Mouse (Mus musculus) mouse trophoblast stem cell (cell line): ENCODE measurements around the gene Pou6f1.
"Not testable (repeated sequence)": the region's sequence is repeated elsewhere in the genome, so short reads cannot be mapped to it uniquely, and the experiment has no call there.

ENCODE experiments used
- in situ Hi-C, 2 experiments: fragments of 300-500 bp; cut with MseI, MboI; formaldehyde crosslinking; loops; 2 replicates in 1 of 2; 3 replicates in 1 of 2; pipeline ENCODE4 v1.15.1; 2025

Gene Pou6f1

DNA sequence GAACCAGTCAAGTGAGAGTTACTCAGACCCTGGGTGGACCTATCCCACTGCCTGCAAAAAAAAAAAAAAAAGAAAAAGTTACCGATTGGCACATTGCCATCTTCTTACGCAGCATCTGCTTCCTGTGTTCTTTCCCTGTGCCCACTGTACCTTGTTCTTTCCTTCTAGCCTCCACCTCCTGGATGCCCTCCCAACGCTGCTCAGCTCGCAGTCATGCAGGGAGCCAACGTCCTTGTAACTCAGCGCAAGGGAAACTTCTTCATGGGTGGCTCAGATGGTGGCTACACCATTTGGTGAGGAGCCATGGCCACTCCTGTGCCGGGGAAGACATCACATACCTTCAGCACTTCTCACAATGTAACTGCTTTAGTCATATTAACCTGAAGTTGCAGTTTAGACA is 19.4 kb upstream of the Pou6f1 start:
- in situ Hi-C loops, result no loop called here

DNA sequence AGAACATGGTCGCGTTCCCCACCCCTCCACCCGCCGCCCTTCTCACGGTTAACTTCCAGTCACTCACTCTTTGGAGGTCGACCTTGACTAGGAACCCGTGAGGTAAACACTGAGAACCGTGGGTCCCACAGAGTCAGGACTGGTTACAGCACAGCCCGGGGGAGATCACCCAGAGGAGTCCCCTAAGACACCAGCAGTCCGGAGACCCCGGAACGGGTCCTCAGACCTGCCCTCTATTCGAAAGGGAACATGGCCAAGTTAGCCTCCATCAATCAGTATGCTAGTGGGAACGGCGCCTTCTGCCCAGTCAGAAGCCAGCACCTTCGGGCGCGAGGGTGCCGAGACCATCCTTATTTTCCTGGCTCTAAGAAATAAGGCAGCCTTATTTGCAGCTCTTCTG is 16.4 kb upstream of the Pou6f1 start:
- in situ Hi-C loops, result no loop called here

GRCm38 (mm10) chr15:100615825-100616220 is 16.0 kb upstream of the Pou6f1 start:
- in situ Hi-C loops, result no loop called here

- in situ Hi-C loops, result no loop called here
These were observed 15.4 kb upstream of the Pou6f1 start, which contains the start of gene Dazap2 for GRCm38 (mm10) chr15:100614996-100615824. Gene Dazap2 (plus strand): TSS chr15:100615349.

DNA sequence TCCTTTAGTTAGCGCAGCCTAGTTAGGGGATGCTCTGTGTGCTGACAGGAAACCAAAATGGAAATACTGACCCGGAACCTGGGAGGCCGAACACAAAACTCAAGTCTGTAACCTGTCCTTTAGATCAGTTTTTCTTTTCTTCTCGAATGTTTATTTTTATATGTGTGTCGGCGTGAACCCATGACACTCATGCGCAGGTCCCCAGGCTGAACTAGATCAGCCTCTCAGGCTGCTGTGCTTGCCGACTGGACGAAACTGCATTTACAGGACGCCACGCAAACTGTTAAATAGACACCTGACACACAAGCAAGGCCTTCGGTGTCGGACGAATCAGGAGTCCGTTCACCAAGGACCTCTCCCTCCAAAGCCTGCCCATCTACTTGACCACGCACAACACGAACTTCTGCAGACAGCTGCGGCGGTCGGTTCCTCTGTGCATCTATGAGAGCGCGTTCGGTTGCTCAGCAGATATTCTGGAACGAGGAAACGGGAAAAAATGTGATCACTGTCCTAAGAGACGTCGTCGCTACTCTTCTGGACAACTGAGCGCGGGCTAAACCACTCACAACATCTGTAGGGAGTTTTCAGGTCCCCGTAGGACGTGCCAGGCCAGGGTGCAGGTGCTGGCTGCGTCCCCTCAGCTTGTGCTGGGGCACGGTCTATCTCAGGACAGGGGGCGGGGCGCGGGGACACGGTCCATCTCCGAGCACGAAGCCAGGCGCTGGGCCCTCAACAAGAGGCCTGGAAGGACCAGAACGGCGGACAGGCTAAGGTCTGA is 14.6 kb upstream of the Pou6f1 start:
- in situ Hi-C loops, result no loop called here

DNA sequence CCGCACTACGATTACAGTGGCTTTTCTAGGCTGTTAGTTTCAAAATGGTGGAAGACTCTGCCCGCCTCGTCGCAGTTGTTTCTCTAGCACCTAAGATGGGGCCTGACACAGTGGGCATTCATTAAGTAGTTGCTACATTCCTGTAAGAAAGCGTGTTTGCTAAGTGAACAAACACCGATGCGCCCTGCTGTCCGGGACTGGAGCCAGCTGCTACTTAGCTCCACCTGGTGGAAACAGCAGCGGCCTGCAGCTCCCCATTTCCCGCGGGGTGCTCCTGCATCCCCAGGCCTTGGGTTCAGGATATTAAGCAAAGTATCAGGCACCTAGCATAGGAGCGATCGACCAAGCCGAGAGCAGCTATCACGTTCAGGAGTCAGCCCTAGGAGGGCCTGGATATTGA is 13.8 kb upstream of the Pou6f1 start:
- in situ Hi-C loops, result no loop called here

DNA sequence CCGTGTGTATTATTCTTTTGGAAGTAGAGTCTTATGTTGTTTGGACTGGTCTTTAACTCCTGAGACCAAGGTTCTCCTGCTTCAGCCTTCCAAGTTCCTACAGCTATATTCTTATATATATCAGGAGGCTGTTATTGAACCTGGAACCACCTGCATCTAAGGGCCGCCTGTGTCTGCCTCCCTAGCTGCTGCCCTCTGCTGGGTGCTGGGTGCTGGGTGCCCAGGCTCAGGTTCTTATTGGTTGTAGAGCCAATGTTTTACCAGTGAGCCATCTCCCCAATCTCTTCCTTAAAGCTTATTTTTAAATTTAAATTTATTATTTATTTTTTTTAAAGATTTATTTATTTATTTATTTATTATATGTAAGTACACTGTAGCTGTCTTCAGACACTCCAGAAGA is 12.6 kb upstream of the Pou6f1 start:
- in situ Hi-C loops, result no loop called here

DNA sequence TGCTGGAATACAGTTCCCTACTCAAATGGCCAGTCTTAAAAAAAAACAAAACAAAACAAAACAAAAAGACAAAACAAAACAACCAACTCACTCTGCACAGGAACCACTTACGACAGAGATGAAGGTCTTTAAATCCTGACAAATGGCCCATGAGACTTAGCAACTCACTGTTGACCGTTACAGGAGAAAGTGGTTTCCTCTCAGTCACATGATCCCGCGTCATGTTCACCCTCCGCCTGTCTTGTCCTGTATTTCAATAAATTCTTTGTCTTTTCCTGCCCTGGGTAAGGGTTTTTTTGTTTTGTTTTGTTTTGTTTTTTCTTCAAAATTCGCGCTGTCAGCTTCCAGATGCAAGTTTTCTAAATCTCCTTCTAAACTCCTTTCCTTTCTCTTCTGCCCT is 12.2 kb upstream of the Pou6f1 start:
- in situ Hi-C loops, result no loop called here

- in situ Hi-C loops, result not testable (repeated sequence)
These were observed 6.9 kb upstream of the Pou6f1 start for GRCm38 (mm10) chr15:100606677-100607076.

- in situ Hi-C loops, result no loop called here
These were observed 1.9 kb upstream of the Pou6f1 start for GRCm38 (mm10) chr15:100601669-100602068.

DNA sequence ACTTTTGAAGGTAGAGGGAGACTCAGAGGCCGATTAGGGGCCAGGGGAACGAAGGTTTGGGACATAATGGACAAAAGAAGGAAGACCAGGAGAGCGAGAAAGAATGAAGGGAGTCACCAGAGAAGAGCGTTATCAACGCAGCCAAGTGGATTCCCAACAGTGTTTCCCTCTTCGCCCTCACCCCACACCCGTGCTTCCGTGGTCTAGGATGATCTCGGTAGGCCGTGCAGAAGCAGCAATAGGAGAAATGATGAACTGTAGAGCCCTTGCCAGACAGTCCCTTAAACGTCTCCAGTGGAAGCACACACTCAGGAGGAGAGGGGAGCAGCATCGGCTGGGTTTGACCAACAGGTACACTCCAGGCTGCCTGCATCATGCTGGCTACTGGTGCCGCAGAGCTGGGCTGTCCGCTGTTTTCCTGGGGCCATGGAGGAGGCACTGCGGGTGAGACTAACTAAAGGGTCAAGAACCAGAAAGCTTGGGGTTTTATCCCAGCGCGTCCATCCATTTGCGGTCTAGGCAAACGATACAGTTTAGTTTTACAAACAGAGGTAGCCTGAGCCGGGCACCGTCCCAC is 1.0 kb upstream of the Pou6f1 start:
- in situ Hi-C loops, result no loop called here

DNA sequence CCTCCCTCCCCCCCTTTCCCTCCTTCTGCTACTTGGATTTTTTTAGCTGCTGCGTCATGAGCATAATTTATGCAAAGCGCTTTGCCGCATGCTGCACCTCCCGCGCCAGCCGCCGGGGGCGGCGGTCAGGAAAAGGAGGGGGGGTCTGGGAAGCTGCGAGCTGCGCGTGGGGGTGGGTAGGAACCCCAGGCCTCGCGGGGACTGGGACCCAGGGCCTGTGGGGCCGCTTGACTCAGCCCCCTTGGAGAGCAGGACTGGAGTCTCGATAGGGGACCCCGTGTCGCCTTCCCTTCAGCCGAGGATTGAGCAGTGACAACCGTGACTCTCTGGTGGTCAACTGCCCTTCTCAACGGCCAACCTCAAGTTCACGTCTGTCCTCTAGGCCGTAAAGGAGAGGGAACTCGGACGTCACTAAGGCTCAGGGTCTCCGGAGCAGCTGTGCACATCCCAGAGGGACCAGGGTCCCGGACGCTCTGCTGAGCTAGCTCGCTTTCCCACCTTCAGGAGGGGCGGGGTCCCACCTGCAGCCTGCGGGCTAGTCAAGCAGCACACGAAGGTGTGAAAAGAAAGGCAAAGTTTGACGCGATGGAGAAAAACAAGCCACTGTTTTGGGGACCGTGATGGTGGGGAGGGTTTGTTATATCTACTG is 387 bp upstream of the Pou6f1 start:
- in situ Hi-C loops, result no loop called here

DNA sequence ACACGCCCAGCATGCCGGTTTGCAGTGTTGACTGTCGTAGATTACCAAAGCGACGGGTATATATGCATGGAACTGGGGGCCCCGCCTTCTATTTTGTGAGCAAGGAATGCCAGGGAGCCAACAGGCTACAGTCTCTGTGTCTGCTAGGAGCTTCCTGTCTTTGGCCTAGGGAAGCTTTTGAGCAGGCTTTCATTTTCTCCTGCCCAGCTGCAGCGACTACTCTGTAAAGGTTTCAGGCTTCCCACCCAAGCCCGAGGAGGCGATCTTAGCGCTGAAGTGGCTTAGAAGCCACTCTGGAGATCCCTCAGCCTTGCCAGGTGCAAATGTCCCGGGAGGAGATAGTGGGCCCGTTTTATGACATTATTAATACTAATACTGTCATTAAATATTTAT is 905 bp downstream of the Pou6f1 start:
- in situ Hi-C loops, result no loop called here

- in situ Hi-C loops, result no loop called here
These were observed 1.4 kb downstream of the Pou6f1 start for GRCm38 (mm10) chr15:100598287-100598882.

DNA sequence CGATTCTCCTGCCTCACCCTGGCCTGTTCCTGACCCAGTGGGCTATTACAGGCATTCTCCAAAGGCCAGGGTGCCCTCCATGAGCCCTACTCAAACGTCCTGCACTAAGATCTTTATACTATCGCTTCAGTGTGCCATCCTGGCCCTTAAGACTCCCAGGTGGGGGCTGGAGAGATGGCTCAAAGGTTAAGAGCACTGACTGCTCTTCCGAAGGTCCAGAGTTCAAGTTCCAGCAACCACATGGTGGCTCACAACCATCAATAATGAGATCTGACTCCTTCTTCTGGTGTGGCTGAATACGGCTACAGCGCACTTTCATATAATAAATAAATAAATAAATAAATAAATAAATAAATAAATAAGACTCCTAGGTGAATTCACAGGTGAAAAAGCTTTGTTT is 7.0 kb downstream of the Pou6f1 start:
- in situ Hi-C loops, result no loop called here

DNA sequence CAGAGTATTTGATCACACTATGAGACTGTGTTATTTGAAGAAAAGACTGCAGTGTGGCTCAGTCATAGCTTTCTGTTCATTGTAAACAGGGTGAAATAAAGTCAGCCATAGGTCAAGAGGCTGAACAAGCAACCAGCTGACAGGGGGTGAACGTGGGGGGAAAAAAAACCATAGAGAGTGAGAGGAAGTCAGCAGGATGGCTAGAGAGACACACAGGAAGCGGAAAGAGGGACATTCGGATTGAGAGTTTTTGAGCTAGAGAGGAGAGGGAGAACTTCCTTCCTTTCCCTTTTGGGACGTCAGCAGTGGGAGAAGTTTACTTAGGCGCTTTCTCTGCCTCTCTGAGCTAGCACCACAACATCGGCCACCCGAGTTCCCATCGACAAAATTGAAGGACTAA is 9.3 kb downstream of the Pou6f1 start:
- in situ Hi-C loops, result no loop called here

DNA sequence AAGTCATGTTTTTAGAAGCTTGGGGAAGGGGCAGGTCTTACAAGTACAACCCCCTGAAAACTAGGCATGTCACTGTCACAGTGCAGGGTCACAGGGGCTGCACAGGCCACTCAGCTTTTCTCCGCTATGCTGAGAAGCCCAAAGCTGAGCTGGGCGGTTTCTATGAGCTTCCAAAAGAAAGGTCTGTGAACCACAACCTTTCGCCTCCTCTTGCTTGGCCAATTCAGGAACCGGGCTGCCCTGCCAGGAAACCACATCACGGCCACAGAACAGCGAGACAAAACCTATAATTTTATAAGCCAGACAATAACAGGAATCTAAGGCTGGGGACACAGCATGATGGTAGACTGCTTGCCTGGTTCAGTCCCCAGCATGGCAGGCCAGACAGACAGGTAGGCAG is 11.5 kb downstream of the Pou6f1 start:
- in situ Hi-C loops, result no loop called here

- in situ Hi-C loops, result no loop called here
These were observed 12.6 kb downstream of the Pou6f1 start for GRCm38 (mm10) chr15:100587166-100587565.

DNA sequence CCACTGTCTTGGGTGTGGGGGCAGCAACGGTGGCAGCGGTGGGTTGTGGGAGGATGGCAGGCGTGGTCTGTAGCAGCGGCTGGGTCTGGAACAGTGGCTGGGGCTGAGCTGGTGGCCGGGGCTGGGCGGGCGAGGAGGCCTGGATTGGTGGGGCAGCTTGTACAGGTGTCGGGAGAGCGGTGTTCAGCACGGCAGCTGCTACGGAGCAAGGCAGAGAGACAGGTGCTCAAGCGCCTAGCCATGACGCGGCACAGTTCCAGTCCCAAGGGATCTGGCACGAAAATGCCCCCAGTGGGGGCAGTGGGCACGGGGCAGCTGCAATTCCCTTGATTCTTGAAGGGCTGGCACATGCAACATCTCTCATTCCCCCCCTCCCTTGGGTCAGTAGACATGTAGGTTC is 13.9 kb downstream of the Pou6f1 start:
- in situ Hi-C loops, result no loop called here

DNA sequence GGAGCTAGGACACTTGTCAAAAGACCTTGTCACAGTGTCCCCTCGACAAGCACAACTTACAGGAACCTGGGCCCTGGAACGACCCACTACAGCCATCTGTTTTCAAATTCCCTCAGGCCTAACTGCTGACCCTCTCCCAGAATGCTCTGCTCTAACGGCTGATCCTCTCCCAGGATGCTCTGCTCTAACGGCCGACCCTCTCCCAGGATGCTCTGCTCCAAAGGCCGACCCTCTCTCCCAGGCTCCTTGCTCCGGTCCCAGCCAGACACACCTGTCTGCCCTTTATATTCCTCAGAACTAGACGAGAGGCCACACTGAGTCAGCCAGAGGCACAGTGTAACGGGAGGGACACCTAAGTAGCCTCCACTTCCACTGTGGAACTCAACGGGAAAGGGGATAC is 19.7 kb downstream of the Pou6f1 start:
- in situ Hi-C loops, result no loop called here

DNA sequence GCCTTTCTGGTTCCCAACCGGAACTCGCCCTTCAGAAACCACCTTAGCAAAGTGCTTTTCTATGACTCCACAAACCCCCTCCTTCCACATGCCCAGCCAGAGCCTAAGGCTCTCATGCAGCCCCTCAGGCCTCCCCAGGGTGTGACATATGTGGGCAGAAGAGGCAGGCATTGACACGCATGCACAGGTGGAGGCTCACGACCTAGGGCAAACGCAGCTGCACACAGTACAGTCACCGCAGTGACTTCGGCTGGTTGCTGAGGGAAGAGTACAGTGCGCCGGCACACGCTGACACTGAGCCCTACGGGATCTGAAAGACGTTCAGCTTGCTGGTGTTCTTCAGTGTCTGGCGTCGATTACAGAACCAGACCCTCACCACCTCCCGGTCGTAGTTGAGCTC is 21.8 kb downstream of the Pou6f1 start:
- in situ Hi-C loops, result no loop called here

DNA sequence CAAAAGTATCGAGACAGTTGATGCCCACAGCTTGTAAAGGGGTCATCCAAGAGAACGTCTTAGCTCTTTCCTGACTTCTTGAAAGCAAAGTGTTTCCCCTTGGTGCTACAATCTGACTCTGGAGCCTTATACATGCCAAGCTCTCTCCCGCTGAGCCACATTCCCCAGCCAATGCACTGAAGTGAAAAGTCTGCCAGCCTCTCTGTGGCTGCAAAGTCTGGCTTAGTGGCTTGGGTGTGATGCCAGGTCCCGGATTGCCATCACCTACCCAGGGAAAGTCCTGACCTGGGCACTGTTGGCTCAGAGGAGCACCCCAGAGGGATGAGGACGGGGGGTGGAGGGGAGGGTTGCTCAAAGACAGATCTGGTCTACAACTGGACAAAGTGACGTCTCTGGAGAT is 23.0 kb downstream of the Pou6f1 start:
- in situ Hi-C loops, result no loop called here
